Comparison of ENCODE assay signal across 23 mouse cellular contexts in the genomic region with DNA sequence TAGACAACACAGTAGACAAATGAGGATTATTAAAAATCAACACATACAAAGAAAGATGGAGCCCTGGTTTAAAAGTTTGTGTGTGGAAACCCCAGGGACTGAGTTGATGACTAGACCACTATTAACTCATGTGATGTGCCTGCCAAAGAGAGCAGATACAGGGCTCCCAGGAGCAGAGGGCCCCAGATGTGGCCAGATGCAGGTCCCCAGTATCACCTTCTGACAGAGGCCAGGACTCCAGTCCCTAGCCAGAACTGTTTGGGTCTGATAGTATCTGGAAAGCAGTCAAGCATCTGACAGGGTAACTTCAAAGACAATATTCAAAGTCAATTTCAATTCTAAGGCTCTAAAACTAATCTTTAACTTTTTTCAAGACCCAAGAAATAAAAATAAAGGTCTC.
A peak's percentile ranks its signal among the peaks of the same experiment; 100 is the strongest.
DNase-seq lines count a peak whose midpoint lies in the region; ATAC-seq and TF ChIP-seq lines count a peak whose summit lies in the region.
"Had no signal": no experiment of that assay in that cellular context is flagged by ENCODE, and none has a peak within 500 bp of the region (broad histone marks: within the 10 kb centered on the region; RNA-seq: fewer than 3 reads in every experiment).

No protein-coding gene starts in this region.

- TF ChIP-seq EP300 in heart, postnatal 0 days (IDR thresholded peaks at IDR 0.05; ENCODE audit: low read depth) = no peak
- TF ChIP-seq EP300 in liver, postnatal 0 days (IDR thresholded peaks at IDR 0.05; ENCODE audit: low read depth) = no peak

- no peak overlapping the region for H3K27ac ChIP-seq in heart, postnatal 0 days (ENCODE audit: low read depth)
- no peak overlapping the region for H3K27ac ChIP-seq in heart, embryonic 12.5 days (ENCODE audit: poor library complexity, severe bottlenecking)
- no peak overlapping the region for H3K27ac ChIP-seq in liver, embryonic 13.5 days
- no peak overlapping the region for H3K27ac ChIP-seq in liver, postnatal 0 days (ENCODE audit: low read depth)
- H3K27ac ChIP-seq: embryonic facial prominence, embryonic 10.5 days; embryonic facial prominence, embryonic 12.5 days; forebrain, embryonic 13.5 days; forebrain, embryonic 15.5 days had no signal

- H3K4me3 ChIP-seq in heart, postnatal 0 days (ENCODE audit: low read depth, low read length) = no peak overlapping the region
- no peak overlapping the region for H3K4me3 ChIP-seq in heart, embryonic 12.5 days
- no peak overlapping the region for H3K4me3 ChIP-seq in G1E (ENCODE audit: low read depth, low read length)
- H3K4me3 ChIP-seq in liver, embryonic 13.5 days (replicated peaks) = no peak overlapping the region
- no peak overlapping the region for H3K4me3 ChIP-seq in liver, postnatal 0 days (ENCODE audit: low read depth, low read length)
- H3K4me3 ChIP-seq: embryonic facial prominence, embryonic 10.5 days; embryonic facial prominence, embryonic 12.5 days; forebrain, embryonic 13.5 days; forebrain, embryonic 15.5 days had no signal

- no peaks in the 10 kb centered on the region for H3K27me3 ChIP-seq in heart, postnatal 0 days (ENCODE audit: control insufficient read depth, insufficient read depth, low read length)
- no peaks in the 10 kb centered on the region for H3K27me3 ChIP-seq in heart, embryonic 12.5 days (replicated peaks)
- no peaks in the 10 kb centered on the region for H3K27me3 ChIP-seq in G1E (ENCODE audit: insufficient read depth, low read length)
- H3K27me3 ChIP-seq in liver, embryonic 13.5 days = no peaks in the 10 kb centered on the region
- no peaks in the 10 kb centered on the region for H3K27me3 ChIP-seq in liver, postnatal 0 days (ENCODE audit: insufficient read depth, low read length)
- H3K27me3 ChIP-seq: CH12.LX; embryonic facial prominence, embryonic 12.5 days; forebrain, embryonic 13.5 days; forebrain, embryonic 15.5 days; Patski had no signal

- H3K36me3 ChIP-seq in heart, postnatal 0 days (replicated peaks; ENCODE audit: control insufficient read depth, insufficient read depth, low read length) = no peaks in the 10 kb centered on the region
- H3K36me3 ChIP-seq in heart, embryonic 12.5 days = no peaks in the 10 kb centered on the region
- no peaks in the 10 kb centered on the region for H3K36me3 ChIP-seq in G1E (replicated peaks)
- H3K36me3 ChIP-seq in liver, embryonic 13.5 days = no peaks in the 10 kb centered on the region
- no peaks in the 10 kb centered on the region for H3K36me3 ChIP-seq in liver, postnatal 0 days (replicated peaks; ENCODE audit: insufficient read depth, low read length)
- H3K36me3 ChIP-seq: embryonic facial prominence, embryonic 10.5 days; embryonic facial prominence, embryonic 12.5 days; forebrain, embryonic 15.5 days had no signal

- peaks cover 21% of the 10 kb centered on the region for H3K4me1 ChIP-seq in heart, postnatal 0 days (ENCODE audit: control insufficient read depth, insufficient read depth)
- peaks cover 21% of the 10 kb centered on the region for H3K4me1 ChIP-seq in heart, embryonic 12.5 days (replicated peaks)
- peaks cover 30% of the 10 kb centered on the region for H3K4me1 ChIP-seq in G1E (ENCODE audit: insufficient read depth, low read depth, low read length)
- H3K4me1 ChIP-seq in liver, embryonic 13.5 days (replicated peaks) = peaks cover 4% of the 10 kb centered on the region; the same call in 1 of the 2 replicates
- H3K4me1 ChIP-seq in liver, postnatal 0 days (ENCODE audit: insufficient read depth) = peaks cover 3% of the 10 kb centered on the region; the same call in 1 of the 2 replicates
- H3K4me1 ChIP-seq: embryonic facial prominence, embryonic 12.5 days; forebrain, embryonic 13.5 days had no signal

- no peak overlapping the region for H3K4me2 ChIP-seq in heart, postnatal 0 days (ENCODE audit: low read depth, low read length)
- no peak overlapping the region for H3K4me2 ChIP-seq in heart, embryonic 12.5 days
- H3K4me2 ChIP-seq in liver, embryonic 13.5 days = no peak overlapping the region
- H3K4me2 ChIP-seq in liver, postnatal 0 days (ENCODE audit: low read depth, low read length) = no peak overlapping the region
- H3K4me2 ChIP-seq: embryonic facial prominence, embryonic 12.5 days; forebrain, embryonic 13.5 days; forebrain, embryonic 15.5 days had no signal

- no peak for ATAC-seq in heart, postnatal 0 days (ENCODE audit: insufficient read depth, low read depth)
- no peak for ATAC-seq in heart, embryonic 12.5 days (ENCODE audit: insufficient number of reproducible peaks, low FRiP score)
- ATAC-seq in G1E (ENCODE audit: extremely low read depth, insufficient number of reproducible peaks, low FRiP score, poor library complexity, severe bottlenecking) = peak; percentile 67
- ATAC-seq in liver, embryonic 13.5 days (ENCODE audit: low read depth) = peak; percentile 62
- 0 out of 2 replicates have a peak, but pooled peaks have one; percentile 47 for ATAC-seq in liver, postnatal 0 days
- ATAC-seq: activated CD4-positive, CD25-positive, alpha-beta regulatory T cell, adult 4 months; CD4-positive, CD25-positive, alpha-beta regulatory T cell, adult 4 months; forebrain, embryonic 13.5 days; forebrain, embryonic 15.5 days; Patski had no signal

- no peak for TF ChIP-seq CTCF in heart, postnatal 0 days (IDR thresholded peaks at IDR 0.05; ENCODE audit: low read depth)
- no peak for TF ChIP-seq CTCF in G1E (IDR thresholded peaks at IDR 0.05; ENCODE audit: low read depth, low read length)
- TF ChIP-seq CTCF in liver, postnatal 0 days (IDR thresholded peaks at IDR 0.05; ENCODE audit: low read depth) = no peak

- no peak overlapping the region for H3K9ac ChIP-seq in heart, postnatal 0 days (replicated peaks; ENCODE audit: low read depth, low read length)
- no peak overlapping the region for H3K9ac ChIP-seq in heart, embryonic 12.5 days
- H3K9ac ChIP-seq in liver, embryonic 13.5 days = no peak overlapping the region
- H3K9ac ChIP-seq in liver, postnatal 0 days (replicated peaks) = no peak overlapping the region
- H3K9ac ChIP-seq: embryonic facial prominence, embryonic 12.5 days; forebrain, embryonic 13.5 days; forebrain, embryonic 15.5 days had no signal

- DNase-seq in heart, postnatal 0 days (ENCODE audit: low spot score) = peak; percentile 4
- DNase-seq in G1E (ENCODE audit: low spot score) = no peak
- DNase-seq in liver, embryonic 13.5 days = no peak
- DNase-seq in liver, postnatal 0 days = no peak
- no peak for DNase-seq in retina, embryonic 14.5 days (ENCODE audit: low spot score)
- DNase-seq in gastrocnemius, postnatal 4 days (ENCODE audit: low spot score in 2 of 2) = no peak
- DNase-seq: adrenal gland, adult 8-10 months; adrenal gland, postnatal 14 days; adrenal gland, postnatal 36 days; B cell, adult 2 months; cerebellum, adult 11-12 months; cerebellum, adult 2 months; cerebellum, adult 9-10 months; cerebellum, postnatal 10 days had no signal

- H3K9me3 ChIP-seq in heart, postnatal 0 days (replicated peaks; ENCODE audit: control insufficient read depth, low read length) = no peaks in the 10 kb centered on the region
- no peaks in the 10 kb centered on the region for H3K9me3 ChIP-seq in heart, embryonic 12.5 days (replicated peaks)
- H3K9me3 ChIP-seq in G1E (replicated peaks) = no peaks in the 10 kb centered on the region
- H3K9me3 ChIP-seq in liver, embryonic 13.5 days (replicated peaks) = no peaks in the 10 kb centered on the region
- no peaks in the 10 kb centered on the region for H3K9me3 ChIP-seq in liver, postnatal 0 days (ENCODE audit: low read length)
- H3K9me3 ChIP-seq: embryonic facial prominence, embryonic 10.5 days; embryonic facial prominence, embryonic 12.5 days; forebrain, embryonic 13.5 days; forebrain, embryonic 15.5 days had no signal

Comparison
In these comparisons a context has a peak if more than half of its experiments do, and no peak if none do; other contexts are left out.
1. ATAC-seq: peak in G1E (single experiment), liver, embryonic 13.5 days (single experiment) and liver, postnatal 0 days (single experiment); none in heart, postnatal 0 days (single experiment) and heart, embryonic 12.5 days (single experiment).